Mouse (Mus musculus) right cerebral cortex, adult 18-20 months (tissue): ENCODE data around the gene Utrn.
A peak's percentile ranks its signal among the peaks of the same experiment; 100 is the strongest.

Source experiments
- DNase-seq: peaks from one replicate; pipeline ENCODE4 v3.0.0; 2022; ENCODE audit warnings: mixed read lengths

Gene Utrn

DNA sequence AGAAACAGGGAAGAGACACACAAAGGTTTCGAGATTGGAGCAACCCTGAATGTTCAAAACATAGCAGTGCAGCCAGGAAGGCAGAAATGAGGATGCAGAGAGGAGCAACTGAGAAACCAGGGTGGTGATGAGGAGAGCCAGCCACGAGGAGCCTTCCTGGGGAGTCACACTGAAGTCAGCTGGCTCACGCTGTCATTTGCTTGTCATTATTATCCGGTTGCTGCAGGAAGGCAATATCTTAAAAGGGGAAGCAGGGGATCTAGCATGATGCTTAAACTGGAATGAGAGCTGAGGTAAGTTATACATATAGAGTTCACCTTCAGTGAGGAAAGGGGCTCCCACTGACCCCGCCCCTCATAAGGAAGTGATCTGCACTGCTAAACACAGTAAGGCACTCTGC lies 368.7 kb downstream of the Utrn start:
- DNase-seq = no peak

DNA sequence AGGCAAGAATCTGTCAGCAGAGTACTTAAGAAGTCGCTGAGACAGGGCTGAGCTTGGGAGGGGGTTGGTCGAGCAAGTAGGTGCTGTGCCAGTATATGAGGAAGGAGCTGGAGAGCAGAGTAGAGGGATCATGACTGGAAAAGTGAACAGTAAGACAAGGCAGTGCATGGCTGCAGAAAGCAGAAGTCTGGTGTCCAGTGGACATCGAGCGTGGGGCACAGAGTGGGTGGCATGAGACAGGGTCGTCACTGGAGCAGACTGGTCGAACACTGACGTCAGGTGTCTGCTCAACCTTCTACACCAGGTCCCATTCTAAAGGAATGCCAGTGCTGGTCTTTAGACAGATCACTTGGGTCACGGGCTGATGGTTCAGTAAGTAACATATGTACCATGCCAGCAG lies 371.6 kb downstream of the Utrn start:
- DNase-seq = no peak

DNA sequence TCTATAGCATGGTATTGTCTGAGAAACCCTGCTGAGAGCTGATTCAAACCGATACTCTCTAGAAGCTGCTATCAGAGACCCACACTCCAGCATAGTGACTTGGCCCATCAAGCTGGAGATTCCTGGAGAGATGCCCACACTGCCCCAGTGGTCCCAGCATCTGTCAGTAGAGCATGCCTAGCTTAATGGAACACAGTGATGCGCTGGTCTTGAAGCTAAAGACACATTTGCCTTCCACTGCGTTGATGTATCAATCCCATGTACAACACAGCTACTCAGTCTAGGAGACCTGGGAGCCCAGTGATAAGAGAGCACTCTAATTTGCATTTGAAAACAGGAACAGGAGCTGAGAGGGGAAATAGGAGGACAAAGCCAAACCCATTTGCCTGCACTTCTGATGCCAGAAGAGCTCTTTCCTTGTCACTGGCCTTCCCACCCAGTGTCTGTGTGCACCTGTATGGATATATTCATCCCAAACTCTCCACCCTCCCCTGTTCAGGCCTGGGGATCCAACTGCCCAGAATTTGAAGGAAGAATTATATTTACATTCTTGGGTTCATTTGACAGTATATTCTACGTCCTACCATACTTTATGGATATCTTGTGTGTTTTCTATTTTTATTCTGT lies 379.5 kb downstream of the Utrn start:
- DNase-seq = no peak

DNA sequence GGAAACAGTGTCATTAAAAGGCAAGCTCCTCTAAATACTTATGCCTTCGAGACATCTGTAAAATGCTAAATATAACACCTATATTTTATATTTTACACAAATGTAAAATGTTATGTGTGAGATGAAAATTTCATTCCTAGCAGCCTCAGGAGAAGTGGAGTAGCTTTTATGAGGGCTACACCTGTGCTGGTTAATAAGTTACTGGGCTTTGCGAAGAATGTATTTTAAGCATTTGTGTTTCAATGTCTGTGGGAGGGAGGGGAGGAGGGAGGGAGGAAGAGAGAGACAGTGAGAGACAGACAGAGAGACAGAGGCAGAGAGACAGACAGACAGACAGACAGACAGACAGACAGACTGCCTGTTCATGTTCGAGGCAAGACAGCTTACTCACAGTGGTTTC lies 380.6 kb downstream of the Utrn start:
- DNase-seq = no peak

DNA sequence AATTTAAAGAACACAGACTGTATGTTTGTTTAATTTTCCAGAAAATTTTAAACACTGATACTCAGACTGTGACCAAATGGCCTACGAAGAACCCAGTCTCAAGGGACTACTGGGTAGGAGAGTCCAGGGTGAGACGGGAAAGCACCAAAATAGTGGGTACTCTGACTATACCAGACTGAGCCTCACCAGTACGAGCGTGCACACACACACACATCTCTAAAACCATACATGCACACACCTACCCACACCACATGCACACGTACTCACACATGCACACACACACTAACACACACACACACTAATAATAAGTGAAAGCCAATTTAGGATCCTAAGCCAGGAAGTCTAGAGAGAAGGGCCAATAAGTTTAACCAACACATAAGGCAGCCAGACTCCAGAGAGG lies 381.0 kb downstream of the Utrn start:
- no peak for DNase-seq

DNA sequence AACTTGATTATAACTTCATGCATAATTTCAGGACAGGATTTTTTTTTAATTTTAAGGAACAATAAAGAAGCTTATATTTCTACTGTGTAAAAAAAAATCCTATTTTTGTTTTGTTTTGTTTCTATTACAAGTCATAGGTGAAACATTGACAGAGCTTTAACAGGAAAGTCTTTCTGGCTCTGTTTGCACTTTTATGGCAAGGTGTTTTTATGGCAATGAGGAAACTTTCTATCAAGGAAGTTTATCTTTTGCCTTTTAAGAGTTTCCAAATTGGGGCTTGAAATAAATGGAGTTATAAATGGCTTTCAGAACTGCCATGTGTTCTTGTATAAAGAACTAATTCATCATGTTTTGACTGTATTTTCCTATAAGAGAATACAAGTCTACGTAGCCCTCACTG lies 385.7 kb downstream of the Utrn start:
- DNase-seq = no peak

DNA sequence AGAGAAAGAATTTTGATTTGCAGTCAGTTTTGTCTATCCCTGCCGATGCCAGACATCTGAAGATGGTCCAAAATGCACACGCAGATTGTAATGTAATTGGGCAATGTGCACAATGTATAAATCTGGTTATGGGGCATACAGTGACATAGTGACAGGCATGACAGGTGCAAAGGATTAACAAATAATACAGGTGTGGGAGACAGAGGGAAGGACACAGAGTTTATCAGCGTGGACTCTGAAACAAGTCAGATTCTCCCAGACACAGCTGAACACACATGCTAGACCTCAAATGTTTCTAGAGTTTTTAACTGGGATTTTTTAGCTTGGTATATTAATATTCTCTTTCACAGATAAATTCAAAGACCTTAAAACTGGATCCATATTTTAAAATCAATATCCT lies 386.2 kb downstream of the Utrn start:
- no peak for DNase-seq

DNA sequence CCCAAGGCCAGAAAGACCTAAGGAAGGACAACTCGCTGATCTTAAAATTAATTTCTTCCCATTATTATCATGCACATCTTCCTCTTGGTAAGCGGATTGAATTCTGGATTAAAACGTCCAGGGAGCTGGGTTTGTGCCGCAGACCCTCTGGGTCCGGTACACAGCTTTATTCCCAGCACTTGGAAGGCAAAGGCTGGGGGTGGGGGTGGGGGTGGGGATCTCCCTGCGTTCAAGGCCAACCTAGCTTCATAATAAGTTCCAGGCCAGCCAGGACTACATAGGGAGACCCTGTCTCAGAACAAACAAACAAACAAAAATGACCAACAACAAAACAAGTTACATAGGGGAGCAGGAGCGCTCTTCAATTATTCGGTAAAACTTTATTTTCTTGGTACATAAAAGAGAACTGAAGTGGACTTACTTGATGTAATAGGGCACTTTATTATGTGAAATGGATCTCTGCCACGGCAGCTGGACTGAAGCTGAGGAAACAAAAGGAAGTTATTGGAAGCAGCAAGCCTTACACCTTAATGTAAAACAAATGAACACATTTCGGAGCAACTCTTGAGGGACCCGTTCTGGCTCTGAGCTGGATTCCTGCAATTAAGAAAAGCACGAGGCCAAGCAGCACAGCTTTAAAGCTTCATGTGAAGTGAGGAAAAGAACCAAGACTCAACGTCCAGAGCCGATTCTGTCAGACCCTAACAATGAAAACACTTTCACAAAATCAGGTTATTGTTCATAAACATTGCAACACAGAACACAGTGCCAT lies 394.1 kb downstream of the Utrn start:
- DNase-seq = no peak

DNA sequence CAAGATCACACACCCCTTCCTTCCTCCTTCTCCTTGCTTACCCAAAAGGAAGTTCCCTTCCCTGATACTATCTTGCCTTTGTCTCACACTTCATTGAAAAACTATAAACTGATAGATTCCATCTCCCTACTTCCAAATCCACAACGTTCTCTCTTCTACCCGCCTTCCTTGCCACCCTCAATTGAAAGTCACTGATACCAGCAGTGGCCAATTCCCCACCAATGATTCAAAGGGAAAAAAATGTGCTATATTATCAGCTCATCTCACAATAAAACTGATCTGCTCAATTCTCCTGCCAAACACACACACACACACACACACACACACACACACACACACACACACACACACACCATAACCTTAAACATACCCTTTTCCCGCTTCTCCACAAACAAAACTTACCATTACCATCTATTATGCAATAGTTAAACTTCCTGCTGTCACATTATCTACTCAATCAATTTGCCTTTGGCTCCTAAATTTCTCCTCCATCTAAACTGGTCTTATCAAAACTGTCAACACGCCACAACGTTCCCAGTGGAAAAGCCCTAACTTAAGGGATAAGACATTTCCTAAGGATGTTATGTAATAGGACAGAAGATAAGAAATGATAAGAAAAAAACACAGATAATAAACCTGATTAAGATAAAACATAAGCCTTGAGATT lies 399.6 kb downstream of the Utrn start:
- DNase-seq = no peak

DNA sequence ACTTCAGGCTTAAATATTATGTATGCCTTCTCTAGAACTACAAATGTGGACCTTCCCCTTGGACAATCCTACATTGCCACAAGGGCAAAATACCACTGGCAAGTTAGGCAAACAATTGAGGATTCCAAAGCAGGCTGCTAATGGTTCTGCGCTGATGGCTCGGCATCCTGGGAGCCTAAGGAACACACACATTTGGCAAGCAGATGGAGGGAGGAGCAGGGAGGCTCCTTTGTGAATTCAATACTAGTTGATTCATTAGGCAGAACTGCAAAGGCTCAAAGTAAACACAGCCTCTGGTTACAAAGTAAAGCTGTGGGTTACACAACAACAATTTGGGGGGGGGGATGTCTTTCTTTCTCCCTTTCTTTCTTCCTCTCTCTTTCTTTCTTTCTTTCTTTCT lies 401.6 kb downstream of the Utrn start:
- no peak for DNase-seq

DNA sequence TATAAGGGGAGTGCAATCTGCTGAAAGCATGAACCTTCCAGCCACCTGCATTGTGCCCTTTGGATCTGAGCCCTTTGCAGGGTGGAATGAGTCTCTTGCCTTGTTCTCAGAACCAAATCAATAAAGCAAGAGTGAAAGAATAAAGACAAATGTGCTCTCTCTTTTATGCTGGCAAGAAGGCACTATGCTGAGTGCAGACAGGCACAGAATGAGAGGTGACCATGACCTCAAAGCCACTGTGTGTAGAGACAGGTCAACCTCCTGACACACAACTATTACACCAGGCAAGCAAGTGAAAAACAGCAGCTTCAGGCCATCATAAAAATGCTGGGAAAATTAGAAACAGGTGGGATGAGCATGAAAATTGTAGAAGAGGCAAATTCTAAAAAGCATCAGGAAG lies 408.2 kb downstream of the Utrn start:
- no peak for DNase-seq

DNA sequence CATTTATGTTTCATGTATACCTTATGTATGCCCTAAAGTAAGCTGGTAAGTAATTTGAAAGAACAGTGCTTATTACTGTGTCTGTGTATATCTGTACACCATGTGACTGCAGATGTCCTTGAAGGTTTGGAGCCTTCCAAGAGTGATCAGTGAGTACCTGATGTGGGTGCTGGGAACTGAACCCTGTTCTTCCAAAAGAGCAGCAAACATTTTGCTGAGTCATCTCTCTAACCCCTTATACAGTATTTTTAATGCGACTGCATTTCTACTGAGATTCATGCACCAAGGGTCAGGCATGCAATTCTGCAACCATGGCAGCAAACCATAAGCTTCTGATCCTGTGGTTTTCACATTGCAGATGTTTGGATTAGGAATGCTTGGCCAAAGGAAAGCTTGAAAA lies 412.3 kb downstream of the Utrn start:
- DNase-seq = no peak

DNA sequence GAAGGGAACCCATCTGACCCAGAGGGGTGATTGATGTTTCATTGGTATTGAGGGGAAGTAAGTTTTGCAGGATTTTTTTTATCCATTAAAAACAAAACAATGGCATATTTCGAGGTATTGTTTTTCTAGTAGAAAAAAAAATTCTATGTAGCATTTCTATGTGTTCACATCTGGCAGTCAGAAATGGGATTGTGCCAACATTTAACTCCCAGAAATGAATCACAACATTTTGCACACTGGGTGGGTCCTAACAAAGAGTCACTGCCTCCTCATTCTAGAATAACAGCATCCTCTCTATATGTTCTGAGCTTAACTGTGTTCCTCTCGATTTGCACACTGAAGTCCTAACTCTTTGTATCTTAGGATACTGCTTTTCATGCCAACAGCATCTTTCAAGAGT lies 416.5 kb downstream of the Utrn start:
- no peak for DNase-seq

DNA sequence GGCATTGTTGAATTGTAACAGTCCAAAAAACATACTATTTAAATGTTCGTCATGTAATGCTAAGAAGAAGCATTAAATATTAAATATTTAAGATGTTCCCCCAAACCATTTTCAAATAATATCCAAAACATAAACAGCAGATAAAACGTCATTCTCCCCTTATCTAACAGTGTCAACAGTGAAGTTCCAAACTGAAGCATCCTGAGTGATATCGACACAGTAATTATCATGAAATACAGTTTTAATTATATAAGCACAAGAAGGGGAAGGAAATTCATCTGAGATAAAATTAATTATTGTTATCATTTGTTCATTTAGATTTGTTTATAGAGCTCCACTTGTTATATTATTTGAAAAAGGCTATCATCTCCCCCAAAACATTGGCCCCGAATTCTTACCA lies 425.0 kb downstream of the Utrn start:
- DNase-seq = no peak

DNA sequence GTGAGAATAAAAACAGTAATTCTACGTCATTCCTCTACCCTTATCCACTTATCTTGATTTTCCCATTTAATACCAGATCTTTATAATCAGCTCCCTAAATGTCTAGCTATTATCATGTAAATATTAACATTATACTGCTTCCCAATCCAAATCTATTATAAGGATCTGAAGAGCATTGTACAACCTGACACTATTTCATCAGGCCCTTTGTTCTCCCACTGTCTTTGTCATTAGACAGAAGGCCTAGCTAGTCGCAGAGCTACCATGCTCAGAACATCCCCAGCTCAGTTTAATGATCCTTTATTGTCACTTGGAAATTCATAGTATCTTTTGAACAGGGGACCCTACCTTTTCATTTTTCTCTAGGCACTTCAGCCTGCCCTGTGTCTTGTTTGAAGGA lies 436.0 kb downstream of the Utrn start:
- DNase-seq = no peak

DNA sequence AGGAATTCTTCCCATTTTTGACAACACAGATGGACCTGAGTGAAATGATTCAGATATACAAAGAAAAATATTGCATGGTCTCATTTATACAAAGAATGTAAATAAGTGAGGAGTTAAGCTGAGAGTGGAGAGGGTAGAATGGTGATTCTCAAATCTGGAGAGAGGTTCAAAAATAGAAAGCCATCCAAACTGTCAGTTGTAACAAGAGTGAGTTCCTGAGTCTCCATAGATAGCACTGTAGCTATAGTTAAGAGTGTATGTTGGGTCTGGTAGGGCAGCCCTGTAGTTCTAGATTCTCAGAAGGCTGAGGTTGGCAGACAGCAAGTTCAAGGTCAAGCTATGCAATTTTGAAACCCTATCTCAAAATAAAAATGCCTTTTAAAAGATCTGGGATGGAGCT lies 438.8 kb downstream of the Utrn start:
- no peak for DNase-seq

DNA sequence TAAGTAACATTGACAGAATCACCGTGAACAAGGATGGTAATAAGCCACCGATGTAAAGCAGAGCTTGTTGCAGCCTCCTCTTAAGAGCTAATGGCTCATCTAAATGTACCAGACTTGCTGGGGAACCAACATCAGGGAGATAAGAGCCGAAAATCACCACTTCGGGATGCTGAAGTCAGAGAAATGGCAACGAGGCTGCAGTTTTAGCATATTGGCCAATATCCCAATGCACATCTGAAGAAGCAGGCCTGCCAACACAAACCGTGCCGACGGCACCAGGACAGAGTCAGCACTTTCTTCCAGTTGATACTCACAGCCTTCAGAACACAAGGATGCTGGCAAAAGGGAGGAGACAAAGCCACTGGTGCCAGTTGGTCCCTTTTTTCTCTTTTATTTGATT lies 442.3 kb downstream of the Utrn start:
- peak; percentile 5 for DNase-seq

DNA sequence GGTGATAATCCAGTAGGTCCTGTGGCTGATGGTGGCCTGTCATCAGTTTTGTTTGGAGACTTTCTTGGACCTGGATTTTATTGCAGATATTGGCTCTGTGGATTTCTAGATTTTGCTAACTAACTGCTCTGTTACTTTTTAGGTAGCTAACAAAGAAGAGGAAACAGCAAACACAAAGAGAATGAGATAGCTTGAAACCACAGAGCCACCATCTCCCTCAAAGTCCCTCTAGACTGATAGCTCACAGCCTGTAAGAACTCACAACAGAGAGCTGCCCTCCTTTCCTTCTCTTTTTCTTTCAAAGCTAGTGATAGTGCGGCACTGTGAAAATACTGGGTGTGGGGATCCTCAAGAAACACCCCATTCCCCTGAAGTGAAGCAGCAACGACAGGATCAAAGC lies 444.2 kb downstream of the Utrn start:
- DNase-seq = no peak

DNA sequence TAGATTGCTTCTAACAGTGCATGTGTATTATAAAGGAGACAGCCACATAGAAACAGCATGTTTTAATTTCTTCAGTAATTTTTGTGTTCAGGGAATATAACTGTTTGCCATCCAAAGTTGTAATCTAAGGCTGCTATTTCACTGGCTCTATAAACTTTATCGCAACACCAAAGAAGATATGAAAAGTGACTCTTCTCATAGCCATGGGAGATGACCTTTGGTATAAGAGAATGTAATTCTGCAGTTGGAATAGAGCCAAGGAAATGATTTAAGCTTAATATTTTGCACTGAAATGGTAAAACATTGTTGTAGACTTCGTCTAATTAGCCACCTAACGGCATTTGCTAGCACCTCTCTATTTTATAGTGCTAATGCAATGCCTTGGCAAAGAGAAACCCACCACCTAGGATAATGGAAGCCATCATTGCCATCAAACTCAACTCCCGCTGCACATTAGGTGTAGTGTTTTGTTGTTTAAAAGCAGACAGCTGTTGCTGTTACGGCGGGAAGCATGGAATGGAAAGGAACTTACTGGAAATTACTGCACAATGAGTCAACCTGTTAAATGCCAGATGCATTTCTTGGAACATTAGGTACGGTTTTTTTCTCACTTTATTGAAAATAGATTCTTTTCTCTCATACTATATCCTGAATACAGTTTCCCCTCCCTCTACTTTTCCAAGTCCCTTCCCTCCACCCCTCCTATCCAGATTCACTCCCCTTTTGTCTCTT lies 445.0 kb downstream of the Utrn start:
- no peak for DNase-seq

DNA sequence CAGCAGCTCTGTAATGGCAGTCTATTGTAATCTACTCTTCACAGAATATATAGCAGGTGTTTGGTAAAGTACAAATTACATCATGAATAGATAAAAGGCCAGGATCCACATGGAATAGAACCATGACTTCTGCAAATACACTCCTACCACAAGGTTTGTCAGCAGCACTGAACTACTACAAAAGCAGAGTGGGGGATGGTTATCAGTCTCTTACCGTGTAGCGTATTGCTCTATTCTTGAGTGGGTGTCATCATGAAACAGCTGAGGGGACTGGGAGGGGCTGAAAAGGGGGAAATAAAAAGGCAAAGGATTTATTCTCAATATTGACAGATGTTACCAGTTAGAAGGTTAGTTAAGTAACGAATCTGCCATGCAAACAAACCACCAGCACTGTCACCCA lies 454.2 kb downstream of the Utrn start:
- DNase-seq = no peak

DNA sequence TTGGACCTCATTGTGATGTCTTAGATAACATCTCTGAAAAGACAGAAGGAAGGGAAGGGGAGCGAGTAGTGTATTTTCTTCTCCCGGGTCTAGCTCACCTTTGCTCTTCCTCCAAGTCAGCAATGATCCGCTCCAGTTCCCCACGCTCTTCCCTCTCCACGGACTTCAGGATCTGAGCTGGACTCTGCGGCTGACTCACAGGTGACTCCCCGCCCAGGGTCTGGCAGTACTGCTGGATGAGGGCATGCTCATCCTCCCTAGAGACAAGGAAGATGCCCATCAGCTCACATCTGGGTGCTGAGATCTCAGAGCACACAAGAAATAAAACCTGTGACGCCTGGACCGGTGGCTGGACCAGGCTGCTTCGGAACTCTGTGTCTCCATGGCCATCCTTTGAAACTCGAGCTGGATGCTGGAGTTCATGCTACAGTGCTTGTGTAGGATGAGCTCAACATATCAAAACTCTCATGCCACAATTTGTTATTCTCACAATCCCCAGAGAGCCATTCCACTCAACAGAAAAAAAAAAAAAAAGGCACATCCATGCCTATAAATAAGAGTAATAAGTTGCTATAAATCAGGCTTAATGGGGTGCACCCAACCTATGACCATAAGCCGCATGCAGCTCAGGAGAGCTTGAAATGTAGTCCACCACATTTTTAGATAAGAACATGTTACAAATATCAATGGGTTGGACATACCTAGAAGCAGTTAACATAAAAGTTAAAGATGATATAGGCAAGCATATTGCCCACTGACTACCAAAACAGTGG lies 462.6 kb downstream of the Utrn start:
- no peak for DNase-seq

DNA sequence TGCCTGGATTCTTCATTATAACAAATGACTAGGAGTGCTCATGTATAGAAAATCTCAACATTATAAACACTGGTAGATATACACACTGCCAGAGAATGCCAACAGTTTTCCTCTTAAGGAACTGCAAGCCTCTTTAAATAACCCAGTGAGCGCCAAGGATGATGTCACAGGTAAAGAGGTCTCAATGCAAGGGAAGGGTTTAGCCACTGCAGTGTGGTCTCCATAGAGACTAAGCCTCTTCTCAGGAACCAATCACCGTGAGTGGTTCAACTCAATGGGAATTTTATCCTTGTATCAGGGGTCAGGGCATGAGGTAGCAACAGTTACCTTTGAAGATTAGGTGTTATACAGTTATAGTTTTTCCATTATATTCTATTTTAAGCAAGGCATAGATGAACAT lies 469.7 kb downstream of the Utrn start:
- DNase-seq = no peak

DNA sequence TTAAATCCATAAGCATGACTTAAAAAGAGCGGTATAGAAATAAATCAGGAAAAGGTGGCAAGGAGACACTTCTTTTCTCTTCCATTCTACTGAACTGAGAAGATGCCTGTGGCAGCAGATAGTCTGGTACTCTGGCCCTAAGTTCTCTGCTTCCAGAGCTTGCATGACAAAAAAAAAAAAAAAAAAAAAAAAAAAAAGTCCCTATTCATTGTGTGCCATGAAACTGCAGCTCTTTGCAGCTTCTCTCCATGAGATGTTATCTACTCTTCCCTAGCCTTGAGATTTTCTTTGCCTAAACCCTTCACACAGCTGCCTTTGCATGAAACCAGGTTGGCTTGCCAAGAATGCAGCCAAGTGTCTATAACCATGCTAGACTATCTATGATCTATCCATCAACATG lies 489.0 kb downstream of the Utrn start:
- no peak for DNase-seq
